Mouse (Mus musculus) liver, postnatal 0 days (tissue): ENCODE measurements around the gene Mrfap1. TPM values are rescaled to one million over a fixed set of nuclear protein-coding genes. Genes with fewer than 3 reads are reported as not detected.

Experiments used
- ATAC-seq: fragments of 200-750 bp; cut with Nextera tagmentation; 2 replicates; pipeline ENCODE4 v1.8.0; 2017; ENCODE audit warnings: mild to moderate bottlenecking, moderate library complexity
- DNase-seq: peaks from one replicate; pipeline ENCODE4 v3.0.0-alpha.2; 2016
- H3K27ac ChIP-seq: fragments of 300-500 bp; sonication (generic); 2 replicates; pipeline ENCODE4 v1.5.1; 2014; ENCODE audit warnings: antibody characterized with exemption, moderate library complexity, mild to moderate bottlenecking, low read depth
- H3K27me3 ChIP-seq: fragments of 300-500 bp; sonication (generic); 2 replicates; pipeline ENCODE4 v1.6.1; 2014; ENCODE audit warnings: low read length, control low read depth, mixed read lengths; ENCODE audit not compliant: insufficient read depth
- H3K36me3 ChIP-seq: fragments of 300-500 bp; sonication (generic); replicated peaks from 2 replicates; pipeline ENCODE4 v1.6.1; 2014; ENCODE audit warnings: mild to moderate bottlenecking, control low read depth, low read length, moderate library complexity, mixed read lengths; ENCODE audit not compliant: insufficient read depth
- H3K4me1 ChIP-seq: fragments of 300-500 bp; sonication (generic); 2 replicates; pipeline ENCODE4 v1.6.1; 2014; ENCODE audit warnings: antibody characterized with exemption, mild to moderate bottlenecking, control low read depth; ENCODE audit not compliant: insufficient read depth
- H3K4me2 ChIP-seq: fragments of 300-500 bp; sonication (generic); 2 replicates; pipeline ENCODE4 v1.6.1; 2014; ENCODE audit warnings: low read depth, mild to moderate bottlenecking, low read length, moderate library complexity, mixed read lengths
- H3K4me3 ChIP-seq: fragments of 300-500 bp; sonication (generic); 2 replicates; pipeline ENCODE4 v1.5.1; 2014; ENCODE audit warnings: low read depth, low read length
- H3K9ac ChIP-seq: fragments of 300-500 bp; sonication (generic); replicated peaks from 2 replicates; pipeline ENCODE4 v1.6.1; 2014; ENCODE audit warnings: mild to moderate bottlenecking, moderate library complexity
- H3K9me3 ChIP-seq: fragments of 300-500 bp; sonication (generic); 2 replicates; pipeline ENCODE4 v1.6.1; 2016; ENCODE audit warnings: mild to moderate bottlenecking, control low read depth, low read length, mixed read lengths
- CTCF ChIP-seq: sonication (generic); IDR thresholded peaks from 2 replicates; pipeline ENCODE4 v1.5.1; 2016; ENCODE audit warnings: antibody characterized with exemption, low read depth
- EP300 ChIP-seq: IDR thresholded peaks from 2 replicates; pipeline ENCODE4 v1.6.1; 2016; ENCODE audit warnings: antibody characterized with exemption, low read depth, mild to moderate bottlenecking
- WGBS: fragments of 180-500 bp; shearing (Covaris S2); extraction: QIAGEN DNeasy Blood & Tissue Kit; methylation state at CpG from one replicate; pipeline ENCODE4 v1.1.7; 2014; ENCODE audit not compliant: insufficient replicate concordance; 5-methylcytosine and 5-hydroxymethylcytosine counted together
- polyA plus RNA-seq: library from polyadenylated mRNA; unstranded; fragments of >200 nt; fragmentation: Nextera tagmentation; extraction: Ambion mirVana; gene quantifications from 2 replicates; pipeline ENCODE4 v1.2.1, GENCODE M21; 2015

Mrfap1 gene
- polyA plus RNA-seq, 1 experiment from 2014 or later: 153 TPM

DNA sequence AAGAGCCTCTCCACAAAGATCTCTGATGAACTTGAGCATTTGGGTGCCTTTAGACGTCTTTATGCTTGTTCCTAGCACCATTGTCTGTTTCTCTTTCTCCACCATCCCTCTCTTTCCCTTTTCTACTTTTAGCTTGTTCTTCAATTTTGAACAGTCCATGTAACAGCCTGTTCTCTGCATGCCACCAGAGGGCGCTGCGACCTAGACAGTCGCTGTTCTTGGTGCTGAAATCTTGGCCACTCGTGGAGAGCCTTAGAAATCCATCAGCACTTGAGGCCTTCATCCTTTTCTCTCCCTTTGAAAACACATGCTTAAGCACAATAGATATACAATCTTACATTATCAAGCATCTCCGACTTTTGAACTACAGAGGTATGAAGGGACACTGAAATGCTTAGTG, 39.4 kb upstream of the Mrfap1 start:
- Histone ChIP-seq H3K4me3 (no peak overlapping the region), H3K36me3 (no peaks in the 10 kb centered on the region), H3K4me1 (peaks cover 2% of the 10 kb centered on the region; the same call in 1 of the 2 replicates), H3K27me3 (no peaks in the 10 kb centered on the region), H3K9me3 (no peaks in the 10 kb centered on the region), H3K27ac (no peak overlapping the region), H3K4me2 (no peak overlapping the region), H3K9ac (no peak overlapping the region)
- 2% methylated on average over 6 of the region's 6 CpGs for WGBS
- TF ChIP-seq EP300 (no peak), CTCF (peak; percentile 95)
- ATAC-seq (no peak), DNase-seq (peak; percentile 78)

DNA sequence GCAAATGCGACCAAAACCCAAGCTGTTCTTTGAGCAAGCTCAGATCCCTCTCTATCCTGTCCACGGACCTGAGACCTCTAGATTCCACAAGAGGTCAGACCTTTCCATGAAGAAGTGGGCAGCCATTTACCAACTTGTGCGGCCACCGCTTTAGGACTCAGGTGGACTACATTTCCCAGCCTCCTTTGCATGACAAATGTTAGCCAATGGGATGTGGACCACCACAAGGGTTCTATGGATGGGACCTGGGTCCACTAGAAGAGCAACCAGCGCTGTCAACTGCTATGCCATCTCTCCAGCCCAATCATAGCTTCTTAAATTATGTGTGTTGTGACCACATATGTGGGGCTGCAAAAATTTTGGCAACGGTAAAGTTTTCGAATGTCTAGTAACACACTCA, 34.7 kb upstream of the Mrfap1 start:
- DNase-seq (no peak), ATAC-seq (no peak)
- Histone ChIP-seq H3K36me3 (peaks cover 23% of the 10 kb centered on the region), H3K4me3 (no peak overlapping the region), H3K4me1 (peaks cover 18% of the 10 kb centered on the region), H3K9ac (no peak overlapping the region), H3K27ac (no peak overlapping the region), H3K9me3 (no peaks in the 10 kb centered on the region), H3K4me2 (no peak overlapping the region; the same call in 1 of the 2 replicates), H3K27me3 (no peaks in the 10 kb centered on the region)
- TF ChIP-seq EP300 (no peak), CTCF (no peak)
- WGBS: 51% methylated on average over 7 of the region's 7 CpGs

DNA sequence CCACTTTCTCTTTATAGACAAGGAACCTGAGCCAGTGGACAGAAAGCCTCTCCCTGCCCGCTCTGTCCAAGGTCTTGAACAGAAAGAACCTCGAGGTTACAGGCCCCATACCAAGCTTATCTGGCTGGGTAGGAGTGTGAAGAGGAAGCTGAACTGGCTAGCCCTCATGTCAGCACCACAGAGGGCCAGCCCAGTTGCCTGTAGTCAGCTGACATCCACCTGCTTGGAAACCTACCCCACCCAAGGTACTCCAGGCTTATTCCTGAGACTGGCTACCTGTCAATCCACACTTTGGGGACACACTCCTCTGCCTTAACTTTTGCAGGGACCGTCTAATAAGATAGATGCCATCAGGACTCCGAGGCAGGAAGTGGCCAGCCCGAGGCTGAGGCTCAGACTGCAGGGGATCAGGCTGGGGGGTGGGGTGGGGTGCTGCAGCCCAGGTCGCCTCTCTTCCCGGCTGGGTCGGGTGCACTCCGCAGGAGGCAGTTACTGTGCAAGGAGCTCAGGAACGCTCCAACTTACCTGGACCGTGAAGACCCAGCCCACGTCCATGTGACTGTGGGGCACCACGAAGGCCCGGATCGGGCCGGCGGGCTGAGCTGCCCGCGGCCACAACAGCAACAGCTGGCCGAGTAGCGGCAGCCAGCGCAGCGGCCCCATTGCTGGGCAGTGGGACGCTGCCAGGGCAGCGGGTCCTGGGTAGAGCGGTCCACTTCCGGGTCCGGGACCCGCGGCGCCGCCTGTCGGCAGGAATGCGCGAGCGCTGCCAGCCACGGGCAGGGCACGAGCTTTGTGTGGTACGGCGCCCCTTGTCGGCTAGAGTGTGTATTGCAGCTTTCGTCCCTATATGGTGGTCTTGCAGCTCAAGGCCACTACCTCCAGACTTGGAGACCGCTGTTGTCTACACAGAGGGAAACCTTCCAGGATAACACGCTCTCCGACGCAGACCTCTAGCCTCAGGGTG, 33.6 kb upstream of the Mrfap1 start, which contains the start of gene Man2b2:
TSS of gene Man2b2 (minus strand) at position 741 of the 967 bp plus-strand sequence.
- DNase-seq (peak; percentile 94), ATAC-seq (peak; percentile 93)
- no peaks in the 10 kb centered on the region for H3K9me3 ChIP-seq
- H3K4me3 ChIP-seq: peak within 1 kb of the TSS; percentile 89
- 1% methylated on average over 42 of the region's 46 CpGs for WGBS
- peak within 1 kb of the TSS; percentile 78 for H3K27ac ChIP-seq
- peaks cover 18% of the 10 kb centered on the region for H3K4me1 ChIP-seq
- H3K36me3 ChIP-seq: peaks cover 27% of the 10 kb centered on the region
- peak within 1 kb of the TSS; percentile 92 for H3K9ac ChIP-seq
- TF ChIP-seq CTCF: peak; percentile 100
- no peak for TF ChIP-seq EP300
- no peaks in the 10 kb centered on the region for H3K27me3 ChIP-seq
- peak within 1 kb of the TSS; percentile 97 for H3K4me2 ChIP-seq

GRCm38 (mm10) chr5:36829098-36829497, 32.5 kb upstream of the Mrfap1 start:
- ATAC-seq (peak; percentile 22), DNase-seq (no peak)
- Histone ChIP-seq H3K27me3 (no peaks in the 10 kb centered on the region), H3K9me3 (no peaks in the 10 kb centered on the region), H3K4me3 (no peak overlapping the region), H3K9ac (no peak overlapping the region), H3K27ac (no peak overlapping the region), H3K4me2 (peak overlapping the region; percentile 97), H3K36me3 (peaks cover 31% of the 10 kb centered on the region), H3K4me1 (peaks cover 18% of the 10 kb centered on the region)
- 55% methylated on average over 4 of the region's 4 CpGs for WGBS
- TF ChIP-seq EP300: no peak
- no peak for TF ChIP-seq CTCF

GRCm38 (mm10) chr5:36822907-36823306, 26.3 kb upstream of the Mrfap1 start:
- H3K9me3 ChIP-seq: no peaks in the 10 kb centered on the region
- no peak overlapping the region for H3K27ac ChIP-seq
- no peak overlapping the region for H3K4me2 ChIP-seq
- no peak for TF ChIP-seq EP300
- H3K27me3 ChIP-seq: no peaks in the 10 kb centered on the region
- no peak overlapping the region for H3K9ac ChIP-seq
- ATAC-seq: no peak
- no peak for DNase-seq
- 86% methylated on average over 4 of the region's 4 CpGs for WGBS
- H3K36me3 ChIP-seq: peaks cover 64% of the 10 kb centered on the region
- no peaks in the 10 kb centered on the region for H3K4me1 ChIP-seq
- no peak overlapping the region for H3K4me3 ChIP-seq

- no peak for TF ChIP-seq EP300
- peak; percentile 88 for TF ChIP-seq CTCF
- Histone ChIP-seq H3K4me3 (no peak overlapping the region), H3K27me3 (no peaks in the 10 kb centered on the region), H3K4me1 (no peaks in the 10 kb centered on the region), H3K36me3 (peaks cover 61% of the 10 kb centered on the region), H3K27ac (no peak overlapping the region), H3K9ac (no peak overlapping the region), H3K9me3 (no peaks in the 10 kb centered on the region), H3K4me2 (no peak overlapping the region)
- ATAC-seq: 0 out of 2 replicates have a peak, but pooled peaks have one; percentile 17
- 60% methylated on average over 6 of the region's 6 CpGs for WGBS
- DNase-seq: peak; percentile 72
Observed at GRCm38 (mm10) chr5:36820142-36820541, 23.6 kb upstream of the Mrfap1 start.
